11 mouse cellular contexts compared by ENCODE assay signal in the genomic region with DNA sequence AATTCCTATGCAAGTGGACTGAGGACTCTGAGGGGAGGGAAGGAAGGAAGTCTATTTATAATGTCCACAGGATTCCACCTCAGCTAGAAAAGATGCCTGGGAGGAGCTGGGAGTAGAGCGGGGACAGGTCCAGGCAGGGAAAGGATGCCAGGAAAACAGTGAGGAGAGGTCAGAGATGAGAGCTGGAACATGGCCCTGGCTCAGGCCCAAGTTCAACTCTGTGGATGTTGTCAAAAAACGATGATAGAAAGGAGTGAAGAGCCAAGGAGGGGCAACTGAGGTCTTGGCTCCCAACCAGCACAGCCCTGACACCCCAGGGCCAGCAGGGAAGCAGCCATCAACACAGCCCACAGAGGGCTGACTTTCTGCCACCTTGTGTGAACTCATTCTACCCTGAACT. TPM values are rescaled to one million over a fixed set of nuclear protein-coding genes. Genes with fewer than 3 reads are reported as not detected.
DNase-seq lines count a peak whose midpoint lies in the region; ATAC-seq and TF ChIP-seq lines count a peak whose summit lies in the region.
"Had no signal": no experiment of that assay in that cellular context is flagged by ENCODE, and none has a peak within 500 bp of the region (broad histone marks: within the 10 kb centered on the region; RNA-seq: fewer than 3 reads in every experiment).

No protein-coding gene starts in this region.

- peaks cover 11% of the 10 kb centered on the region for H3K4me1 ChIP-seq in heart, embryonic 16.5 days (ENCODE audit: control insufficient read depth, insufficient read depth, low read length)
- H3K4me1 ChIP-seq in lung, embryonic 16.5 days (replicated peaks; ENCODE audit: control insufficient read depth, insufficient read depth, low read length) = peaks cover 8% of the 10 kb centered on the region
- no peaks in the 10 kb centered on the region for H3K4me1 ChIP-seq in midbrain, embryonic 16.5 days (ENCODE audit: control insufficient read depth, insufficient read depth, low read length)

- no peak overlapping the region; the same call in 1 of the 2 replicates for H3K4me3 ChIP-seq in gastrocnemius, adult 2 months
- no peak overlapping the region for H3K4me3 ChIP-seq in heart, embryonic 16.5 days (ENCODE audit: low read length)
- H3K4me3 ChIP-seq in lung, embryonic 16.5 days (ENCODE audit: low read length) = no peak overlapping the region
- H3K4me3 ChIP-seq in midbrain, embryonic 16.5 days (ENCODE audit: low read depth, low read length) = no peak overlapping the region
- H3K4me3 ChIP-seq: megakaryocyte, embryonic 14.5 days had no signal

- peak; percentile 76 for DNase-seq in gastrocnemius, adult 2 months
- DNase-seq in gastrocnemius, adult 8-10 months (ENCODE audit: low spot score in 2 of 2) = no peak
- DNase-seq in adrenal gland, postnatal 36 days = peak; percentile 76 to 80
- no peak for DNase-seq in thymus, postnatal 4 days
- DNase-seq: retina, postnatal 1 day; thymus, adult 2 months had no signal

- intact Hi-C loops in gastrocnemius, adult 2 months (cut with DNase I) = no loop called here

- peaks cover 25% of the 10 kb centered on the region for H3K36me3 ChIP-seq in heart, embryonic 16.5 days (ENCODE audit: control insufficient read depth, insufficient read depth)
- peaks cover 31% of the 10 kb centered on the region for H3K36me3 ChIP-seq in lung, embryonic 16.5 days (ENCODE audit: control insufficient read depth, insufficient read depth, low read length)
- H3K36me3 ChIP-seq in midbrain, embryonic 16.5 days (ENCODE audit: control insufficient read depth, insufficient read depth, low read length) = peaks cover 48% of the 10 kb centered on the region

- 0 out of 2 replicates have a peak overlapping the region, but pooled peaks have one; percentile 38 for H3K9ac ChIP-seq in heart, embryonic 16.5 days (ENCODE audit: low read length)
- no peak overlapping the region for H3K9ac ChIP-seq in lung, embryonic 16.5 days (ENCODE audit: low read length)
- no peak overlapping the region for H3K9ac ChIP-seq in midbrain, embryonic 16.5 days (ENCODE audit: low read depth, low read length)

- no peaks in the 10 kb centered on the region for H3K9me3 ChIP-seq in heart, embryonic 16.5 days (replicated peaks; ENCODE audit: control insufficient read depth, low read length)
- H3K9me3 ChIP-seq in lung, embryonic 16.5 days (ENCODE audit: control insufficient read depth, low read length) = no peaks in the 10 kb centered on the region
- no peaks in the 10 kb centered on the region for H3K9me3 ChIP-seq in midbrain, embryonic 16.5 days (replicated peaks; ENCODE audit: control insufficient read depth, low read length, poor library complexity, severe bottlenecking)
- H3K9me3 ChIP-seq: megakaryocyte, embryonic 14.5 days had no signal

- 10% methylated on average over 2 of the region's 2 CpGs for WGBS in heart, embryonic 16.5 days
- WGBS in lung, embryonic 16.5 days = 30% methylated on average over 2 of the region's 2 CpGs
- WGBS in midbrain, embryonic 16.5 days = 70% methylated on average over 2 of the region's 2 CpGs

- TF ChIP-seq CTCF in gastrocnemius, adult 2 months (IDR thresholded peaks at IDR 0.05) = no peak

- no peak overlapping the region for H3K4me2 ChIP-seq in heart, embryonic 16.5 days (ENCODE audit: low read depth, low read length)
- no peak overlapping the region for H3K4me2 ChIP-seq in lung, embryonic 16.5 days (ENCODE audit: low read depth, low read length)
- no peak overlapping the region for H3K4me2 ChIP-seq in midbrain, embryonic 16.5 days (ENCODE audit: low read length)

- peak; percentile 80 for ATAC-seq in heart, embryonic 16.5 days (replicated peaks; ENCODE audit: extremely low read depth, insufficient read depth, low FRiP score)
- ATAC-seq in lung, embryonic 16.5 days (ENCODE audit: low read depth) = peak; percentile 70
- no peak for ATAC-seq in frontal cortex, adult (ENCODE audit: low TSS enrichment)
- no peak for ATAC-seq in midbrain, embryonic 16.5 days

- peak overlapping the region; percentile 62 for H3K27ac ChIP-seq in gastrocnemius, adult 2 months
- H3K27ac ChIP-seq in heart, embryonic 16.5 days (ENCODE audit: low read length) = peak overlapping the region; percentile 69
- H3K27ac ChIP-seq in lung, embryonic 16.5 days (ENCODE audit: low read length) = no peak overlapping the region; the same call in 1 of the 2 replicates
- H3K27ac ChIP-seq in midbrain, embryonic 16.5 days (ENCODE audit: low read length) = no peak overlapping the region

- no peaks in the 10 kb centered on the region for H3K27me3 ChIP-seq in heart, embryonic 16.5 days (ENCODE audit: control insufficient read depth, insufficient read depth, low read length)
- H3K27me3 ChIP-seq in lung, embryonic 16.5 days (ENCODE audit: control insufficient read depth, insufficient read depth, low read depth, low read length) = no peaks in the 10 kb centered on the region
- no peaks in the 10 kb centered on the region for H3K27me3 ChIP-seq in midbrain, embryonic 16.5 days (ENCODE audit: control insufficient read depth, insufficient read depth, low read depth, low read length)
- H3K27me3 ChIP-seq: megakaryocyte, embryonic 14.5 days had no signal

RNA-seq across cellular contexts. Expression of a gene that starts 9.7 kb away (rescaled TPM):
- total RNA-seq in gastrocnemius, adult 2 months (2021) = 1 to 10 TPM; 4.4 to 5.8 TPM
- 1 to 10 TPM; 6.8 to 8.7 (median 7.3) TPM for total RNA-seq in gastrocnemius, adult 8-10 months (2022)
- 10 to 100 TPM; 34.4 to 42.4 TPM for total RNA-seq in adrenal gland, postnatal 36 days (2021)
- polyA plus RNA-seq in heart, embryonic 16.5 days (2015; fragmentation: Nextera tagmentation; extraction: Ambion mirVana) = 19.8 and 21.8 TPM in 2 replicates
- polyA plus RNA-seq in lung, embryonic 16.5 days (2015; fragmentation: Nextera tagmentation; extraction: Ambion mirVana) = 21.2 and 22.7 TPM in 2 replicates
- 81.1 and 95.9 TPM in 2 replicates for polyA plus RNA-seq in midbrain, embryonic 16.5 days (2015; fragmentation: Nextera tagmentation; extraction: Ambion mirVana)

RNA-seq across cellular contexts. Expression of a gene that starts 17.9 kb away (rescaled TPM):
- 10 to 100 TPM; 34.3 to 87.7 TPM for total RNA-seq in gastrocnemius, adult 2 months (2021)
- total RNA-seq in gastrocnemius, adult 8-10 months (2022) = 10 to 100 TPM; 14.2 to 49.0 (median 27.1) TPM
- 10 to 100 TPM; 43.4 to 51.3 TPM for total RNA-seq in adrenal gland, postnatal 36 days (2021)
- polyA plus RNA-seq in heart, embryonic 16.5 days (2015; fragmentation: Nextera tagmentation; extraction: Ambion mirVana) = 11.9 and 15.0 TPM in 2 replicates
- 25.8 and 34.5 TPM in 2 replicates for polyA plus RNA-seq in lung, embryonic 16.5 days (2015; fragmentation: Nextera tagmentation; extraction: Ambion mirVana)
- polyA plus RNA-seq in midbrain, embryonic 16.5 days (2015; fragmentation: Nextera tagmentation; extraction: Ambion mirVana) = 2.5 and 3.1 TPM in 2 replicates

RNA-seq across cellular contexts. Expression of a gene that starts 24.0 kb away (rescaled TPM):
- total RNA-seq in gastrocnemius, adult 2 months (2021) = under 1 TPM in 1 of 2 experiments, not detected in 1; 0.14 TPM
- total RNA-seq in gastrocnemius, adult 8-10 months (2022) = under 1 TPM in 2 of 4 experiments, not detected in 2; 0.10 to 0.21 TPM
- under 1 TPM; 0.40 to 0.49 TPM for total RNA-seq in adrenal gland, postnatal 36 days (2021)
- polyA plus RNA-seq in heart, embryonic 16.5 days (2015; fragmentation: Nextera tagmentation; extraction: Ambion mirVana) = 0.24 and 0.42 TPM in 2 replicates
- polyA plus RNA-seq in lung, embryonic 16.5 days (2015; fragmentation: Nextera tagmentation; extraction: Ambion mirVana) = 0.30 and 0.50 TPM in 2 replicates
- 0.21 TPM in 1 of 2 replicates, not detected in the other for polyA plus RNA-seq in midbrain, embryonic 16.5 days (2015; fragmentation: Nextera tagmentation; extraction: Ambion mirVana)

RNA-seq across cellular contexts. Expression of a gene that starts 26.1 kb away (rescaled TPM):
- total RNA-seq in gastrocnemius, adult 2 months (2021) = 10 to 100 TPM; 39.1 to 44.1 TPM
- 10 to 100 TPM; 17.3 to 37.7 (median 32.0) TPM for total RNA-seq in gastrocnemius, adult 8-10 months (2022)
- 10 to 100 TPM; 68.4 to 87.6 TPM for total RNA-seq in adrenal gland, postnatal 36 days (2021)
- polyA plus RNA-seq in heart, embryonic 16.5 days (2015; fragmentation: Nextera tagmentation; extraction: Ambion mirVana) = 33.2 and 35.1 TPM in 2 replicates
- 68.5 and 72.8 TPM in 2 replicates for polyA plus RNA-seq in lung, embryonic 16.5 days (2015; fragmentation: Nextera tagmentation; extraction: Ambion mirVana)
- polyA plus RNA-seq in midbrain, embryonic 16.5 days (2015; fragmentation: Nextera tagmentation; extraction: Ambion mirVana) = 7.4 and 9.4 TPM in 2 replicates

RNA-seq across cellular contexts. Expression of a gene that starts 52.7 kb away (rescaled TPM):
- 100 to 1,000 TPM; 187 to 246 TPM for total RNA-seq in gastrocnemius, adult 2 months (2021)
- total RNA-seq in gastrocnemius, adult 8-10 months (2022) = 100 to 1,000 TPM; 227 to 269 (median 241) TPM
- total RNA-seq in adrenal gland, postnatal 36 days (2021) = 100 to 1,000 TPM; 225 to 261 TPM
- 71.5 and 75.0 TPM in 2 replicates for polyA plus RNA-seq in heart, embryonic 16.5 days (2015; fragmentation: Nextera tagmentation; extraction: Ambion mirVana)
- 122 and 123 TPM in 2 replicates for polyA plus RNA-seq in lung, embryonic 16.5 days (2015; fragmentation: Nextera tagmentation; extraction: Ambion mirVana)
- polyA plus RNA-seq in midbrain, embryonic 16.5 days (2015; fragmentation: Nextera tagmentation; extraction: Ambion mirVana) = 87.3 and 90.0 TPM in 2 replicates

Comparison
In these comparisons a context has a peak if more than half of its experiments do, and no peak if none do; other contexts are left out.
1. DNase-seq: peak in gastrocnemius, adult 2 months (single experiment) and adrenal gland, postnatal 36 days (2 of 2); none in gastrocnemius, adult 8-10 months (0 of 2) and thymus, postnatal 4 days (single experiment).
2. H3K27ac ChIP-seq: peak in gastrocnemius, adult 2 months (single experiment) and heart, embryonic 16.5 days (single experiment); none in lung, embryonic 16.5 days (single experiment) and midbrain, embryonic 16.5 days (single experiment).
3. ATAC-seq: peak in heart, embryonic 16.5 days (single experiment) and lung, embryonic 16.5 days (single experiment); none in frontal cortex, adult (single experiment) and midbrain, embryonic 16.5 days (single experiment).